Mouse (Mus musculus) lung, postnatal 0 days (tissue): ENCODE measurements at regions not wholly inside any gene's neighbourhood (a gene's known extent, or its start where the extent isn't known, plus 50 kb on each side); places are given as distances from the start of the nearest gene placed in this dataset.

Experiments
- ATAC-seq: fragments of 200-750 bp; cut with Nextera tagmentation; 2 replicates; pipeline ENCODE4 v1.8.0; 2017; ENCODE audit warnings: moderate library complexity
- DNase-seq: peaks from one replicate; pipeline ENCODE4 v3.0.0-alpha.2; 2016; ENCODE audit warnings: low spot score
- H3K27ac ChIP-seq: fragments of 300-500 bp; sonication (generic); 2 replicates; pipeline ENCODE4 v1.5.1; 2014; ENCODE audit warnings: antibody characterized with exemption, mild to moderate bottlenecking, low read length, mixed read lengths
- H3K27me3 ChIP-seq: fragments of 300-500 bp; sonication (generic); replicated peaks from 2 replicates; pipeline ENCODE4 v1.6.1; 2014; ENCODE audit warnings: low read length, mixed read lengths; ENCODE audit not compliant: insufficient read depth
- H3K36me3 ChIP-seq: fragments of 300-500 bp; sonication (generic); 2 replicates; pipeline ENCODE4 v1.6.1; 2014; ENCODE audit warnings: low read length, mixed read lengths; ENCODE audit not compliant: insufficient read depth
- H3K4me1 ChIP-seq: fragments of 300-500 bp; sonication (generic); 2 replicates; pipeline ENCODE4 v1.6.1; 2014; ENCODE audit warnings: antibody characterized with exemption, low read depth, low read length, mixed read lengths; ENCODE audit not compliant: insufficient read depth
- H3K4me2 ChIP-seq: fragments of 300-500 bp; sonication (generic); replicated peaks from 2 replicates; pipeline ENCODE4 v1.6.1; 2014; ENCODE audit warnings: low read depth, mild to moderate bottlenecking, low read length, moderate library complexity, mixed read lengths
- H3K4me3 ChIP-seq: fragments of 300-500 bp; sonication (generic); 2 replicates; pipeline ENCODE4 v1.5.1; 2014; ENCODE audit warnings: low read depth, low read length
- H3K9ac ChIP-seq: fragments of 300-500 bp; sonication (generic); replicated peaks from 2 replicates; pipeline ENCODE4 v1.6.1; 2014; ENCODE audit warnings: low read depth, mild to moderate bottlenecking
- H3K9me3 ChIP-seq: fragments of 300-500 bp; sonication (generic); 2 replicates; pipeline ENCODE4 v1.6.1; 2016; ENCODE audit warnings: low read length, mixed read lengths
- CTCF ChIP-seq: IDR thresholded peaks from 2 replicates; pipeline ENCODE4 v1.5.1; 2016; ENCODE audit warnings: antibody characterized with exemption, mild to moderate bottlenecking
- EP300 ChIP-seq: IDR thresholded peaks from 2 replicates; pipeline ENCODE4 v1.6.1; 2016; ENCODE audit warnings: antibody characterized with exemption, mild to moderate bottlenecking, control low read depth
- WGBS: fragments of 180-500 bp; shearing (Covaris S2); extraction: QIAGEN DNeasy Blood & Tissue Kit; methylation state at CpG from one replicate; pipeline ENCODE4 v1.1.7; 2014; 5-methylcytosine and 5-hydroxymethylcytosine counted together

- TF ChIP-seq EP300 (no peak), CTCF (0 out of 2 replicates have a peak, but pooled peaks have one; percentile 11)
- H3K27ac ChIP-seq: no peak overlapping the region
- no peaks in the 10 kb centered on the region for H3K27me3 ChIP-seq
- no peak overlapping the region for H3K9ac ChIP-seq
- WGBS: 73% methylated on average over 10 of the region's 10 CpGs
- no peak overlapping the region for H3K4me3 ChIP-seq
- no peak for DNase-seq
- H3K36me3 ChIP-seq: no peaks in the 10 kb centered on the region
- no peak for ATAC-seq
- H3K4me2 ChIP-seq: no peak overlapping the region
- no peaks in the 10 kb centered on the region for H3K9me3 ChIP-seq
- no peaks in the 10 kb centered on the region for H3K4me1 ChIP-seq
Observed at GRCm38 (mm10) chr4:152731988-152732387, 254.3 kb upstream of the Kcnab2 start.

GRCm38 (mm10) chr4:152731082-152731720 is 253.5 kb upstream of the Kcnab2 start:
- Histone ChIP-seq H3K27me3 (no peaks in the 10 kb centered on the region), H3K4me3 (no peak overlapping the region), H3K4me1 (no peaks in the 10 kb centered on the region), H3K9ac (no peak overlapping the region), H3K4me2 (no peak overlapping the region), H3K36me3 (no peaks in the 10 kb centered on the region), H3K9me3 (no peaks in the 10 kb centered on the region), H3K27ac (no peak overlapping the region)
- ATAC-seq (no peak), DNase-seq (no peak)
- TF ChIP-seq EP300 (no peak), CTCF (no peak)
- WGBS: 48% methylated on average over 10 of the region's 10 CpGs

- DNase-seq: no peak
- ATAC-seq: no peak
- Histone ChIP-seq H3K4me1 (no peaks in the 10 kb centered on the region), H3K4me2 (no peak overlapping the region), H3K4me3 (no peak overlapping the region), H3K9me3 (no peaks in the 10 kb centered on the region), H3K27me3 (no peaks in the 10 kb centered on the region), H3K27ac (no peak overlapping the region), H3K9ac (no peak overlapping the region), H3K36me3 (no peaks in the 10 kb centered on the region)
- TF ChIP-seq CTCF (no peak), EP300 (no peak)
- WGBS: 75% methylated on average over 6 of the region's 6 CpGs
Observed at GRCm38 (mm10) chr4:152729421-152729820, 251.8 kb upstream of the Kcnab2 start.

GRCm38 (mm10) chr4:152725881-152726280 is 248.2 kb upstream of the Kcnab2 start:
- Histone ChIP-seq H3K4me3 (no peak overlapping the region), H3K9ac (no peak overlapping the region), H3K4me1 (no peaks in the 10 kb centered on the region), H3K4me2 (no peak overlapping the region), H3K27ac (no peak overlapping the region), H3K9me3 (no peaks in the 10 kb centered on the region), H3K27me3 (no peaks in the 10 kb centered on the region), H3K36me3 (no peaks in the 10 kb centered on the region)
- 54% methylated on average over 5 of the region's 5 CpGs for WGBS
- TF ChIP-seq CTCF: no peak
- ATAC-seq: no peak
- no peak for DNase-seq

GRCm38 (mm10) chr4:152725423-152725822 is 247.8 kb upstream of the Kcnab2 start:
- no peak for ATAC-seq
- Histone ChIP-seq H3K4me3 (no peak overlapping the region), H3K4me2 (no peak overlapping the region), H3K9ac (no peak overlapping the region), H3K36me3 (no peaks in the 10 kb centered on the region), H3K27me3 (no peaks in the 10 kb centered on the region), H3K27ac (no peak overlapping the region), H3K9me3 (no peaks in the 10 kb centered on the region), H3K4me1 (no peaks in the 10 kb centered on the region)
- no peak for DNase-seq
- 38% methylated on average over 6 of the region's 6 CpGs for WGBS
- no peak for TF ChIP-seq EP300
- no peak for TF ChIP-seq CTCF

GRCm38 (mm10) chr4:152724741-152725140 is 247.1 kb upstream of the Kcnab2 start:
- no peak overlapping the region for H3K4me2 ChIP-seq
- H3K36me3 ChIP-seq: no peaks in the 10 kb centered on the region
- no peak for DNase-seq
- no peak overlapping the region for H3K27ac ChIP-seq
- no peaks in the 10 kb centered on the region for H3K4me1 ChIP-seq
- ATAC-seq: no peak
- no peaks in the 10 kb centered on the region for H3K9me3 ChIP-seq
- H3K9ac ChIP-seq: no peak overlapping the region
- WGBS: 72% methylated on average over 7 of the region's 7 CpGs
- TF ChIP-seq EP300 (no peak), CTCF (no peak)
- no peak overlapping the region for H3K4me3 ChIP-seq
- H3K27me3 ChIP-seq: no peaks in the 10 kb centered on the region

- no peak overlapping the region for H3K27ac ChIP-seq
- H3K27me3 ChIP-seq: no peaks in the 10 kb centered on the region
- no peaks in the 10 kb centered on the region for H3K4me1 ChIP-seq
- ATAC-seq: no peak
- no peak overlapping the region for H3K4me2 ChIP-seq
- no peak for DNase-seq
- TF ChIP-seq EP300 (no peak), CTCF (no peak)
- no peaks in the 10 kb centered on the region for H3K36me3 ChIP-seq
- H3K4me3 ChIP-seq: no peak overlapping the region
- 67% methylated on average over 10 of the region's 10 CpGs for WGBS
- H3K9ac ChIP-seq: no peak overlapping the region
- H3K9me3 ChIP-seq: no peaks in the 10 kb centered on the region
Observed at GRCm38 (mm10) chr4:152724026-152724425, 246.4 kb upstream of the Kcnab2 start.
